Mouse (Mus musculus): ENCODE results near the gene Zfp473. TPM values are rescaled to one million over a fixed set of nuclear protein-coding genes. Genes with fewer than 3 reads are reported as not detected.

Zfp473 gene
- total RNA-seq, 2 experiments from 2014 or later: 1.1 to 1.3 TPM

Other genes starting within 250 kb of the Zfp473 start
- 1 to 10 TPM; 6.6 to 9.9 TPM for gene Mybpc2, start 226.4 kb downstream of the Zfp473 start, total RNA-seq (2021)
- 1 to 10 TPM in 1 of 2 experiments, under 1 TPM in 1; 0.84 to 2.9 TPM for gene Spib, start 219.0 kb downstream of the Zfp473 start, total RNA-seq (2021)
- 10 to 100 TPM; 41.4 to 49.3 TPM for gene Pold1, start 202.2 kb downstream of the Zfp473 start, total RNA-seq (2021)
- 100 to 1,000 TPM; 128 to 129 TPM for gene Nr1h2, start 197.1 kb downstream of the Zfp473 start, total RNA-seq (2021)
- 10 to 100 TPM in 1 of 2 experiments, 1 to 10 TPM in 1; 2.5 to 18.3 TPM for gene Napsa, start 178.7 kb downstream of the Zfp473 start, total RNA-seq (2021)
- gene Kcnc3, start 160.4 kb downstream of the Zfp473 start, total RNA-seq (2021): 1 to 10 TPM; 7.6 to 9.9 TPM
- gene Myh14, start 80.2 kb downstream of the Zfp473 start, total RNA-seq (2021): 1 to 10 TPM; 7.0 to 8.2 TPM
- gene Izumo2, start 42.3 kb downstream of the Zfp473 start, total RNA-seq (2021): not detected
- gene Vrk3, start 2.6 kb downstream of the Zfp473 start, total RNA-seq (2021): 10 to 100 TPM; 42.8 to 43.4 TPM
- 10 to 100 TPM; 60.1 to 65.5 TPM for gene Nup62, start 65.0 kb upstream of the Zfp473 start, total RNA-seq (2021)
- gene Il4i1, start 65.3 kb upstream of the Zfp473 start, total RNA-seq (2021): 1 to 10 TPM; 1.1 to 1.8 TPM
- 100 to 1,000 TPM in 1 of 2 experiments, 10 to 100 TPM in 1; 59.8 to 104 TPM for gene Atf5, start 65.6 kb upstream of the Zfp473 start, total RNA-seq (2021)
- gene Akt1s1, start 97.9 kb upstream of the Zfp473 start, total RNA-seq (2021): 100 to 1,000 TPM; 119 to 134 TPM
- 10 to 100 TPM; 87.9 to 92.0 TPM for gene Tbc1d17, start 98.0 kb upstream of the Zfp473 start, total RNA-seq (2021)
- gene Pnkp, start 106.1 kb upstream of the Zfp473 start, total RNA-seq (2021): 10 to 100 TPM; 50.8 to 54.6 TPM
- 100 to 1,000 TPM; 385 to 394 TPM for gene Ptov1, start 118.7 kb upstream of the Zfp473 start, total RNA-seq (2021)
- 100 to 1,000 TPM; 117 to 121 TPM for gene Med25, start 141.7 kb upstream of the Zfp473 start, total RNA-seq (2021)
- 10 to 100 TPM; 24.6 to 26.7 TPM for gene Fuz, start 145.0 kb upstream of the Zfp473 start, total RNA-seq (2021)
- 100 to 1,000 TPM in 1 of 2 experiments, 10 to 100 TPM in 1; 99.9 to 107 TPM for gene Ap2a1, start 178.4 kb upstream of the Zfp473 start, total RNA-seq (2021)
- gene Tsks, start 192.2 kb upstream of the Zfp473 start, total RNA-seq (2021): under 1 TPM in 1 of 2 experiments, not detected in 1; 0.39 TPM
- gene Cpt1c, start 223.8 kb upstream of the Zfp473 start, total RNA-seq (2021): 10 to 100 TPM; 28.0 to 31.1 TPM
- gene Prmt1, start 235.5 kb upstream of the Zfp473 start, total RNA-seq (2021): 100 to 1,000 TPM; 380 to 390 TPM
- 100 to 1,000 TPM; 106 to 111 TPM for gene Irf3, start 246.6 kb upstream of the Zfp473 start, total RNA-seq (2021)
- 10 to 100 TPM; 23.8 to 28.5 TPM for gene Bcl2l12, start 247.7 kb upstream of the Zfp473 start, total RNA-seq (2021)

All from adrenal gland, postnatal 4 days (tissue).